Mouse (Mus musculus) hindbrain, embryonic 15.5 days (tissue): ENCODE results near the gene Dach2. TPM values are rescaled to one million over a fixed set of nuclear protein-coding genes. Genes with fewer than 3 reads are reported as not detected.

Experiments
- ATAC-seq: fragments of 200-750 bp; cut with Nextera tagmentation; 2 replicates; pipeline ENCODE4 v1.8.0; 2017; ENCODE audit warnings: low read depth, moderate number of reproducible peaks, moderate TSS enrichment; ENCODE audit not compliant: low FRiP score
- H3K27ac ChIP-seq: fragments of 300-500 bp; sonication (generic); replicated peaks from 2 replicates; pipeline ENCODE4 v1.5.1; 2015; ENCODE audit warnings: mild to moderate bottlenecking, inconsistent platforms
- H3K27me3 ChIP-seq: fragments of 300-500 bp; sonication (generic); 2 replicates; pipeline ENCODE4 v1.6.1; 2015; ENCODE audit warnings: control low read depth, inconsistent platforms
- H3K36me3 ChIP-seq: fragments of 300-500 bp; sonication (generic); 2 replicates; pipeline ENCODE4 v1.6.1; 2015; ENCODE audit warnings: control low read depth, inconsistent platforms
- H3K4me1 ChIP-seq: fragments of 300-500 bp; sonication (generic); replicated peaks from 2 replicates; pipeline ENCODE4 v1.6.1; 2015; ENCODE audit warnings: control low read depth, inconsistent platforms
- H3K4me2 ChIP-seq: fragments of 300-500 bp; sonication (generic); 2 replicates; pipeline ENCODE4 v1.6.1; 2015; ENCODE audit warnings: moderate library complexity, mild to moderate bottlenecking, inconsistent platforms
- H3K4me3 ChIP-seq: fragments of 300-500 bp; sonication (generic); 2 replicates; pipeline ENCODE4 v1.5.1; 2015; ENCODE audit warnings: mild to moderate bottlenecking, inconsistent platforms
- H3K9ac ChIP-seq: fragments of 300-500 bp; sonication (generic); 2 replicates; pipeline ENCODE4 v1.6.1; 2015; ENCODE audit warnings: inconsistent platforms
- H3K9me3 ChIP-seq: fragments of 300-500 bp; sonication (generic); 2 replicates; pipeline ENCODE4 v1.6.1; 2016; ENCODE audit warnings: control low read depth, inconsistent platforms
- WGBS: fragments of 180-500 bp; shearing (Covaris S2); methylation state at CpG from one replicate; pipeline ENCODE4 v1.1.7; 2015; 5-methylcytosine and 5-hydroxymethylcytosine counted together
- polyA plus RNA-seq: library from polyadenylated mRNA; unstranded; fragments of >200 nt; fragmentation: Nextera tagmentation; extraction: Ambion mirVana; gene quantifications from 2 replicates; pipeline ENCODE4 v1.2.1, GENCODE M21; 2015

Dach2 gene
- polyA plus RNA-seq, 1 experiment from 2014 or later: 12.3 TPM

DNA sequence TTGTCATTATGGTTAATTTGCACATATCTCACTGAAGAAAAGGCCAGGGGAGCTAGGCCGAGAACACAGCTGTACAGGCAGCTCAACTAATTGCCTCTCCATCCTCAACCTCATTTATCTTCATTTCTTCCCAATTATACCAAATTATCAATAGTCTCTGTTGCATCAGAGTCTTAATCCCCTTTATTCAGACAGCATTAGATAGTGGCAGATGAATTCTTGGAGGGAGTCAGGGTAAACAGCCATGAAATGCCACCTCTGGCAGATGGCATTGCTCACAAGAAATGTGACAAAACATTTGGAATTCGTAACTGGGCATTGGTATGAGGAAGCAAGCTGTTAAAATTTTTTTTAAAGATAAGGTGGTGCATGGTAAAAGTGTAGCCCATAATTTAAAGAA is 389.9 kb downstream of the Dach2 start:
- H3K4me1 ChIP-seq: no peaks in the 10 kb centered on the region
- no peak overlapping the region for H3K9ac ChIP-seq
- WGBS: 52% methylated on average over 2 of the region's 2 CpGs
- H3K36me3 ChIP-seq: no peaks in the 10 kb centered on the region
- no peak overlapping the region for H3K4me2 ChIP-seq
- H3K27me3 ChIP-seq: no peaks in the 10 kb centered on the region
- no peak overlapping the region for H3K4me3 ChIP-seq
- H3K9me3 ChIP-seq: no peaks in the 10 kb centered on the region
- ATAC-seq: no peak
- H3K27ac ChIP-seq: no peak overlapping the region

GRCm38 (mm10) chrX:113712363-113712762 is 415.1 kb downstream of the Dach2 start:
- no peak overlapping the region for H3K9ac ChIP-seq
- H3K27ac ChIP-seq: no peak overlapping the region
- H3K36me3 ChIP-seq: no peaks in the 10 kb centered on the region
- WGBS: 87% methylated on average over 2 of the region's 2 CpGs
- H3K27me3 ChIP-seq: no peaks in the 10 kb centered on the region
- no peak overlapping the region for H3K4me3 ChIP-seq
- no peaks in the 10 kb centered on the region for H3K9me3 ChIP-seq
- no peak overlapping the region for H3K4me2 ChIP-seq
- no peak for ATAC-seq
- H3K4me1 ChIP-seq: no peaks in the 10 kb centered on the region

DNA sequence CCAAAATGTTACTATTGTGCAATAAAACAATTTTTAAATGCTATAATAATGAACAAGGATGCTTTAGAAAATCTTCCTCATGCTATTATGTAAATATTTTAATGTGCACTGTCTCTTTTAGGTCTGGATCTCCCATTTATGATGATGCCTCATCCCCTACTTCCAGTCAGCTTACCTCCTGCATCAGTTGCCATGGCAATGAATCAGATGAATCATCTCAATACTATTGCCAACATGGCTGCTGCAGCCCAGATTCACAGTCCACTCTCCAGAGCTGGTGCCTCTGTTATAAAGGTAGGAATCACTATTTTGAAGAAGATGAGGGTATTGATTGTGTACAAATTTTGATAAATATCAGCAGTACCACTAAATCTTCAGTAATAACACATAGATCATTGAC is 426.8 kb downstream of the Dach2 start:
- Histone ChIP-seq H3K9ac (no peak overlapping the region), H3K36me3 (no peaks in the 10 kb centered on the region), H3K27ac (no peak overlapping the region), H3K4me3 (no peak overlapping the region), H3K27me3 (no peaks in the 10 kb centered on the region), H3K4me2 (no peak overlapping the region), H3K9me3 (no peaks in the 10 kb centered on the region), H3K4me1 (no peaks in the 10 kb centered on the region)
- ATAC-seq: no peak

DNA sequence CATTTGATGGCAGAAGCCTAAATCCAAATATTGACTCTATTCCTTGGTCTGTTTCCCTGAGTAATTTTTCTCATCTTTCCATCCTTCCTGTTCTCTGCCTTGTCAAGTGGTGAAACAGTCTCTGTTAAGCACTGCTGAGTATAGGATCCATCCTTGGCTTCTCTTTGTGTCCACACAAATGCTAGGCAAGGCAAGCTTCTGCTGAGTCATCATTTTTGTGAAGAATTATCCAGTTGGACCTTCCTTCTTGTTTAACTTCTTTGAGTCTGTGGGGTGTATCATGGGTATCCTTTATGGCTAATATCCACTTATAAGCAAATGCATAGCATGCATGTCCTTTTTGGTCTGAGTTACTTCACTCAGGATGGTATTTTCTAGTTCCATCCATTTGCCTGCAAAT is 449.8 kb downstream of the Dach2 start:
- Histone ChIP-seq H3K4me3 (no peak overlapping the region), H3K4me2 (no peak overlapping the region), H3K27ac (no peak overlapping the region), H3K27me3 (no peaks in the 10 kb centered on the region), H3K4me1 (no peaks in the 10 kb centered on the region), H3K9ac (no peak overlapping the region), H3K9me3 (no peaks in the 10 kb centered on the region), H3K36me3 (no peaks in the 10 kb centered on the region)
- ATAC-seq: no peak

DNA sequence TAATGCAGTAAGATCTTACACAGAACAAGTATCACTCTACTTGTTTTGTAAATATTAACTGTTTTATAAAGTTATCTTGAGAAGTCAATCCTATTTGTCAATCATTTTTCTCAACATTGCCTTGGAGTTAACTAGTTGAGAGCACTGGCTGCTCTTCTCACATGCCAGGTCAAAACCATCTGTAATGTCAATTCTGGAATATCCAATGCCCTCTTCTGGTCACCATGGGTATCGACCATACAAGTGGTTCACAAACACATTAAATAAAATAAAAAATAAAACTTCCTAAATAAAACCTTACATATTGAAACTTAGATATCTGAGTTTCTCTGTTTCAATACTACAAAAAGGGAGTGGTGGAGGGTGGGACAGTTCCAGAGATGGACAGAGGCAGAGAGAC is 495.0 kb downstream of the Dach2 start:
- Histone ChIP-seq H3K4me3 (no peak overlapping the region), H3K36me3 (no peaks in the 10 kb centered on the region), H3K4me1 (no peaks in the 10 kb centered on the region), H3K9ac (no peak overlapping the region), H3K4me2 (no peak overlapping the region), H3K9me3 (no peaks in the 10 kb centered on the region), H3K27me3 (no peaks in the 10 kb centered on the region), H3K27ac (no peak overlapping the region)
- ATAC-seq: no peak
- 32% methylated on average over 1 of the region's 1 CpGs for WGBS

DNA sequence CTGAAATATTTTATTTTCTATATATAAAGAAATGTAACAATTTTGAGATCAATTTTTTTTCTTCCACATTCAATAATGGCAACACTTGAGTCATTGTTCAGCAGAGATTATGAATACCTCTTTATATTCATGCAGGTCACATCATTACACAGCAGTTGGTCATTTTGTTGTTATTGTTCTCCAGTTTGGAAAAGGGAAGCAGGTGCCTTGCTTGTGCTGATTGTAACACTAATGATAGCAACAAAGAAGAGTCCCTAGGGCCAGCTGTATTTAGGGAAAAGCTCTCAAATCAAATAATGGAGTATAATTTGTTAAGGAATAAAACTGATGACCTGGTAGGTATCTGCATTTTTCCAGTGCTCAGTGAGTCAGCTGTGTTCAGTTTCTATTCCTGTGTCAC is 513.1 kb downstream of the Dach2 start:
- no peaks in the 10 kb centered on the region for H3K36me3 ChIP-seq
- no peak overlapping the region for H3K27ac ChIP-seq
- no peak overlapping the region for H3K9ac ChIP-seq
- ATAC-seq: no peak
- no peak overlapping the region for H3K4me3 ChIP-seq
- no peaks in the 10 kb centered on the region for H3K27me3 ChIP-seq
- H3K4me2 ChIP-seq: no peak overlapping the region
- no peaks in the 10 kb centered on the region for H3K9me3 ChIP-seq
- H3K4me1 ChIP-seq: no peaks in the 10 kb centered on the region

DNA sequence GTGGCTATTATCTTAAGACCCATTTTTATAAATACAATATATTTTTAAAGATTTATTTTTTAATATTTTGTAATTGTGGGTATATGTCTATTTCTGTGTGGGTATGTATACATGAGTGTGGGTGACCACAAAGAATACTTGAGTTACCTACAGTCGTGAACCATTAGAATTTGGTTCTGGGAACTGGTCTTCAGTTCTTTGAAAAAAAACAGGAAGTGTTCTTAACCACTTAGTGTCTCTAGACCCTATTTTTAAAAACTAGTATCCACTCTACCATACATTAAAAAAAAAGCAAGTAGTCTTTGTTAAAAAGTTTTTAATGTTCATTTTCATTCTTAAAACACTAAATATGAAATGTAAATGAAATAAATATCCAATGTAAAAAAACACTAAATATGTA is 529.5 kb downstream of the Dach2 start:
- Histone ChIP-seq H3K9ac (no peak overlapping the region), H3K27ac (no peak overlapping the region), H3K4me1 (no peaks in the 10 kb centered on the region), H3K9me3 (no peaks in the 10 kb centered on the region), H3K4me2 (no peak overlapping the region), H3K36me3 (no peaks in the 10 kb centered on the region), H3K27me3 (no peaks in the 10 kb centered on the region), H3K4me3 (no peak overlapping the region)
- ATAC-seq: no peak
- WGBS: 65% methylated on average over 1 of the region's 1 CpGs

DNA sequence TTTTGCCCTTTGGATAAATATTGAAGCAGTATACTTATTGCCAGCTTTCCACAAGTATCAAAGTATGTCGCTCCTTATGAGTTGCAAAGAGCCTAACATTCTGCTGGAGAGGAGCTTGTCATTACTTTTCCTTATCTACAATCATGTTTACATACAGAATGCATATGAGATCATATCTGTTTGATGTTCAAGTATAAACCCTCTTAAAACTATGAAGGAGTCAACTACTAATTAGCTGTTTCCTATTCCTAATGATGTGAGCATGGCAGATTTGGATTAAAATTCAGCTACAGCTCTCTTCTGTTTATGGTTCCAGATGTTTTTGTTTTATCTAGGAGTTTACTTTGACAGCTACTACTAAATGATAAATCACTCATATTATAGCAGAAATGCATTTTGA is 535.8 kb downstream of the Dach2 start:
- Histone ChIP-seq H3K9me3 (no peaks in the 10 kb centered on the region), H3K4me1 (no peaks in the 10 kb centered on the region), H3K27me3 (no peaks in the 10 kb centered on the region), H3K4me2 (no peak overlapping the region), H3K27ac (no peak overlapping the region), H3K36me3 (no peaks in the 10 kb centered on the region), H3K9ac (no peak overlapping the region), H3K4me3 (no peak overlapping the region)
- 90% methylated on average over 1 of the region's 1 CpGs for WGBS
- ATAC-seq: no peak

DNA sequence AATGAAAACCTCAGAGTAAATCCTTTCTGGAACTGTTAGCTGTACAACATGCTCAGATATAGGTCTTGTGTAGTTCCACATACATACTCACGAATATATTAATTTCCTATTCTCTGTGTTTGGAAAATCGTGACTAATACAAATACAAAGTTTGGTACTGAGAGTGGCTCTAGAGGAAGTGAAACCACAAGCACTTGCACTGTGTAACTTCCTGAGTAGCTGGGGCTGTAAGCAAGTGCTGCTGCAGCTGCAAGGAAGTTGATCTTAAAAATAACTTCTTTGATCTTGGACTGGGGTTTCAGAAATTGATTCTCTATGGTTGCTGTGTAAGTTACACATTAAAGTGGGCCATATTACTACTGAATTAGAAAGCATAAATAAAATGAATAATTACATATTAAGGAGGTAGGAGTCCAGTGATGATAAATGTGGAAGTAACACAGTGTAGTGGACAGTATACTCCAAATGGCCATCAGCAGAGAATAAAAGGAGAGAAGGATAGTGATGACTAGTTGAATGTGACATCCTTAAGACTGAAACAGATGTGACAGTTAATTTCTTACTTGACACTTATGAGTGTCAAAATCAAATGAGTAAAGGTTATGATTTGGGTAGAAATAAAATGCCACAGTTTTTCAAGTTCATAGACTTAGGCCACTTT is 570.7 kb downstream of the Dach2 start:
- Histone ChIP-seq H3K27ac (no peak overlapping the region), H3K4me3 (no peak overlapping the region), H3K27me3 (no peaks in the 10 kb centered on the region), H3K36me3 (no peaks in the 10 kb centered on the region), H3K4me1 (no peaks in the 10 kb centered on the region), H3K9ac (no peak overlapping the region), H3K4me2 (no peak overlapping the region), H3K9me3 (no peaks in the 10 kb centered on the region)
- ATAC-seq: no peak
- 70% methylated on average over 2 of the region's 2 CpGs for WGBS

Other genes with a start within 250 kb of the Dach2 start
- gene Chm, start 112.0 kb upstream of the Dach2 start, polyA plus RNA-seq: 12.5 and 14.6 TPM in 2 replicates